Mouse (Mus musculus) MEL (cell line): ENCODE data around the gene Ddx27. TPM values are rescaled to one million over a fixed set of nuclear protein-coding genes. Genes with fewer than 3 reads are reported as not detected.

ENCODE experiments used
- DNase-seq: peaks from one replicate; pipeline ENCODE4 v3.0.0; 2011; ENCODE audit warnings: low read depth, low spot score
- H3K27ac ChIP-seq: 2 replicates; pipeline ENCODE4 v1.5.1; 2012; ENCODE audit warnings: low read depth, mild to moderate bottlenecking, control low read depth, low read length, moderate library complexity; ENCODE audit not compliant: control insufficient read depth
- H3K27me3 ChIP-seq, 2 experiments: fragments of 150-350 bp in 1 of 2; sonication (generic) in 1 of 2; 2 replicates each; pipeline ENCODE4 v1.6.1; 2012; ENCODE audit warnings: low read length in 2 of 2, mild to moderate bottlenecking in 2 of 2, improper control_type of control experiment in 1 of 2, moderate library complexity in 1 of 2; ENCODE audit not compliant: insufficient read depth in 2 of 2, control insufficient read depth in 1 of 2
- H3K36me3 ChIP-seq, 2 experiments: 2 replicates each; pipeline ENCODE4 v1.6.1; 2012 to 2014; ENCODE audit warnings: low read length in 2 of 2, improper control_type of control experiment in 1 of 2, inconsistent platforms in 1 of 2, mild to moderate bottlenecking in 1 of 2; ENCODE audit not compliant: insufficient read depth in 2 of 2, control insufficient read depth in 1 of 2
- H3K4me1 ChIP-seq, 2 experiments: fragments of 150-350 bp in 1 of 2; sonication (generic) in 1 of 2; 2 replicates each; pipeline ENCODE4 v1.6.1; 2012; ENCODE audit warnings: low read length in 2 of 2, improper control_type of control experiment in 1 of 2, mild to moderate bottlenecking in 1 of 2; ENCODE audit not compliant: insufficient read depth in 2 of 2, control insufficient read depth in 1 of 2
- H3K4me3 ChIP-seq, 2 experiments: fragments of 150-350 bp in 1 of 2; sonication (generic) in 1 of 2; 2 replicates each; pipeline ENCODE4 v1.5.1; 2012; ENCODE audit warnings: low read depth in 2 of 2, low read length in 2 of 2, mild to moderate bottlenecking in 2 of 2, moderate library complexity in 2 of 2, control low read depth in 1 of 2, improper control_type of control experiment in 1 of 2; ENCODE audit not compliant: control insufficient read depth in 1 of 2, insufficient read depth in 1 of 2
- H3K79me2 ChIP-seq: 2 replicates; pipeline ENCODE4 v1.6.1; 2012; ENCODE audit warnings: mild to moderate bottlenecking, low read length, moderate library complexity; ENCODE audit not compliant: control insufficient read depth, poor library complexity, insufficient read depth
- H3K9ac ChIP-seq: 2 replicates; pipeline ENCODE4 v1.6.1; 2012; ENCODE audit warnings: low read depth, mild to moderate bottlenecking, control low read depth, low read length, moderate library complexity; ENCODE audit not compliant: control insufficient read depth, poor library complexity, severe bottlenecking
- H3K9me3 ChIP-seq: fragments of 150-350 bp; sonication (generic); replicated peaks from 2 replicates; pipeline ENCODE4 v1.6.1; 2012; ENCODE audit warnings: mild to moderate bottlenecking, low read length, improper control_type of control experiment, moderate library complexity; ENCODE audit not compliant: insufficient read depth
- BHLHE40 ChIP-seq: IDR thresholded peaks from 2 replicates; pipeline ENCODE4 v1.6.1; 2012; ENCODE audit warnings: low read depth, mild to moderate bottlenecking, inconsistent platforms, low read length, improper control_type of control experiment, borderline replicate concordance
- CHD1 ChIP-seq: IDR thresholded peaks from 2 replicates; pipeline ENCODE4 v1.6.1; 2012; ENCODE audit warnings: low read depth, mild to moderate bottlenecking, inconsistent platforms, low read length, improper control_type of control experiment
- CHD2 ChIP-seq: IDR thresholded peaks from 2 replicates; pipeline ENCODE4 v1.6.1; 2011; ENCODE audit warnings: low read length, improper control_type of control experiment
- E2F4 ChIP-seq: IDR thresholded peaks from 2 replicates; pipeline ENCODE4 v1.6.1; 2011; ENCODE audit warnings: low read depth, low read length, improper control_type of control experiment, borderline replicate concordance
- ELF1 ChIP-seq: IDR thresholded peaks from 2 replicates; pipeline ENCODE4 v1.6.1; 2014; ENCODE audit warnings: low read depth, mild to moderate bottlenecking, inconsistent platforms, low read length, improper control_type of control experiment, moderate library complexity
- EP300 ChIP-seq, 2 experiments: IDR thresholded peaks; 2 replicates each; pipeline ENCODE4 v1.6.1; 2011; ENCODE audit warnings: improper control_type of control experiment in 2 of 2, low read length in 2 of 2, low read depth in 1 of 2, mild to moderate bottlenecking in 1 of 2
- ETS1 ChIP-seq: IDR thresholded peaks from 2 replicates; pipeline ENCODE4 v1.6.1; 2012; ENCODE audit warnings: low read depth, mild to moderate bottlenecking, inconsistent platforms, low read length, improper control_type of control experiment, moderate library complexity
- GABPA ChIP-seq: IDR thresholded peaks from 2 replicates; pipeline ENCODE4 v1.6.1; 2012; ENCODE audit warnings: low read depth, mild to moderate bottlenecking, inconsistent platforms, low read length, improper control_type of control experiment, moderate library complexity
- GATA1 ChIP-seq: IDR thresholded peaks from 2 replicates; pipeline ENCODE4 v1.6.1; 2011; ENCODE audit warnings: low read depth, low read length, improper control_type of control experiment
- HCFC1 ChIP-seq: IDR thresholded peaks from 2 replicates; pipeline ENCODE4 v1.6.1; 2012; ENCODE audit warnings: low read depth, mild to moderate bottlenecking, inconsistent platforms, low read length, improper control_type of control experiment, moderate library complexity
- KAT2A ChIP-seq: conservative IDR thresholded peaks from 2 replicates; pipeline ENCODE4 v1.6.1; 2012; ENCODE audit warnings: low read depth, low read length, improper control_type of control experiment, inconsistent platforms
- MAFK ChIP-seq: IDR thresholded peaks from 2 replicates; pipeline ENCODE4 v1.6.1; 2011; ENCODE audit warnings: low read depth, mild to moderate bottlenecking, low read length, improper control_type of control experiment, borderline replicate concordance
- MAX ChIP-seq: IDR thresholded peaks from 2 replicates; pipeline ENCODE4 v1.6.1; 2011; ENCODE audit warnings: low read length, improper control_type of control experiment
- MAZ ChIP-seq: IDR thresholded peaks from 2 replicates; pipeline ENCODE4 v1.6.1; 2012; ENCODE audit warnings: low read depth, mild to moderate bottlenecking, inconsistent platforms, low read length, improper control_type of control experiment
- MEF2A ChIP-seq: IDR thresholded peaks from 2 replicates; pipeline ENCODE4 v1.6.1; 2014; ENCODE audit warnings: low read depth, mild to moderate bottlenecking, inconsistent platforms, low read length, improper control_type of control experiment; ENCODE audit not compliant: poor library complexity, insufficient replicate concordance, severe bottlenecking; ENCODE audit errors: extremely low read depth
- MXI1 ChIP-seq: IDR thresholded peaks from 2 replicates; pipeline ENCODE4 v1.6.1; 2011; ENCODE audit warnings: mild to moderate bottlenecking, low read depth, low read length, improper control_type of control experiment
- MYC ChIP-seq: IDR thresholded peaks from 2 replicates; pipeline ENCODE4 v1.6.1; 2011; ENCODE audit warnings: low read depth, mild to moderate bottlenecking, low read length, improper control_type of control experiment, moderate library complexity
- NELFE ChIP-seq: IDR thresholded peaks from 2 replicates; pipeline ENCODE4 v1.6.1; 2011; ENCODE audit warnings: low read depth, low read length, improper control_type of control experiment
- POLR2A ChIP-seq, 2 experiments: IDR thresholded peaks; 2 replicates each; pipeline ENCODE4 v1.6.1; 2011 to 2012; ENCODE audit warnings: low read length in 2 of 2, mild to moderate bottlenecking in 2 of 2, control low read depth in 1 of 2, improper control_type of control experiment in 1 of 2, low read depth in 1 of 2, moderate library complexity in 1 of 2; ENCODE audit not compliant: control insufficient read depth in 1 of 2, insufficient read depth in 1 of 2, poor library complexity in 1 of 2
- POLR2AphosphoS2 ChIP-seq: IDR thresholded peaks from 2 replicates; pipeline ENCODE4 v1.6.1; 2011; ENCODE audit warnings: low read length, improper control_type of control experiment
- RCOR1 ChIP-seq: IDR thresholded peaks from 2 replicates; pipeline ENCODE4 v1.6.1; 2012; ENCODE audit warnings: low read depth, mild to moderate bottlenecking, inconsistent platforms, low read length, improper control_type of control experiment
- SIN3A ChIP-seq: IDR thresholded peaks from 2 replicates; pipeline ENCODE4 v1.6.1; 2012; ENCODE audit warnings: low read length, improper control_type of control experiment, inconsistent platforms
- SMC3 ChIP-seq: IDR thresholded peaks from 2 replicates; pipeline ENCODE4 v1.6.1; 2011; ENCODE audit warnings: low read depth, low read length, improper control_type of control experiment
- TAL1 ChIP-seq: IDR thresholded peaks from 2 replicates; pipeline ENCODE4 v1.6.1; 2012; ENCODE audit warnings: mild to moderate bottlenecking, inconsistent platforms, low read length, moderate library complexity, mixed read lengths
- TBP ChIP-seq: IDR thresholded peaks from 2 replicates; pipeline ENCODE4 v1.8.0; 2011; ENCODE audit warnings: low read depth, low read length, improper control_type of control experiment
- TCF12 ChIP-seq: IDR thresholded peaks from 2 replicates; pipeline ENCODE4 v1.6.1; 2014; ENCODE audit warnings: low read depth, mild to moderate bottlenecking, inconsistent platforms, low read length, improper control_type of control experiment, moderate library complexity
- UBTF ChIP-seq: IDR thresholded peaks from 2 replicates; pipeline ENCODE4 v1.6.1; 2012; ENCODE audit warnings: low read depth, mild to moderate bottlenecking, inconsistent platforms, low read length, improper control_type of control experiment, moderate library complexity, borderline replicate concordance; ENCODE audit not compliant: insufficient read depth
- USF1 ChIP-seq: IDR thresholded peaks from 2 replicates; pipeline ENCODE4 v1.6.1; 2014; ENCODE audit warnings: low read depth, mild to moderate bottlenecking, inconsistent platforms, low read length, improper control_type of control experiment, moderate library complexity
- ZC3H11A ChIP-seq: IDR thresholded peaks from 2 replicates; pipeline ENCODE4 v1.6.1; 2012; ENCODE audit warnings: low read depth, mild to moderate bottlenecking, inconsistent platforms, low read length, improper control_type of control experiment
- ZMIZ1 ChIP-seq: IDR thresholded peaks from 2 replicates; pipeline ENCODE4 v1.6.1; 2012; ENCODE audit warnings: low read depth, mild to moderate bottlenecking, inconsistent platforms, low read length, improper control_type of control experiment, moderate library complexity
- ZNF384 ChIP-seq: IDR thresholded peaks from 2 replicates; pipeline ENCODE4 v1.6.1; 2012; ENCODE audit warnings: low read depth, mild to moderate bottlenecking, inconsistent platforms, low read length, improper control_type of control experiment
- polyA plus RNA-seq, 2 experiments: library from polyadenylated mRNA; stranded (reverse) in 1 of 2; unstranded in 1 of 2; fragments of >175 nt in 1 of 2; fragments of >200 nt in 1 of 2; gene quantifications; 2 replicates each; pipeline versions ENCODE4 v1.2.1 to v1.2.4; 2012; ENCODE audit warnings: low replicate concordance in 2 of 2, low read depth in 1 of 2; ENCODE audit not compliant: insufficient read length in 2 of 2, insufficient read depth in 1 of 2, missing spikeins in 1 of 2
- total RNA-seq: library from RNA; depleted of rRNA; stranded (reverse); fragments of 300-350 nt; gene quantifications from 2 replicates; pipeline ENCODE4 v1.2.3, GENCODE M21; 2012

The Ddx27 gene
- total and polyA plus RNA-seq, 3 experiments: 61.7 to 181 (median 143) TPM

DNA sequence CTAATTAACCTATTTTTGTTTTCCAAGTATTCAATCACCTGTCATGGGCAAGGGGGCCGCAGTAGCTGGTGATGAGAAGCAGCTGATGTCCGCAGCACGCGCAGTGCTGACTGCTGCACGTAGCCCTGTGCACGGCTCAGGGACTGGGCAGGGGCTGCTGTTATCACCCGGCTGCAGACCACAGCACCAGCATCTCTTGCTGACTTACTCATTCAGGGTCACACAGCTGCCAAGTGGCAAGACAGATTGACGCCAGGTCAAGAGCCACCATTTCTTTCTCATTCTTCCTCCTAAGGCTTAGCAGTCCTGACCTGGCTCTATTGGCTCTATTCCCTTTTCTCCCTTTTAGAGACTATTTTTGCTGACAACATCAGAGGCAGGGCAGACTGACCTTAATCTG, 24.4 kb downstream of the Ddx27 start:
- Histone ChIP-seq H3K4me1 (peaks cover 8 to 17% of the 10 kb centered on the region in 2 experiments), H3K27ac (no peak overlapping the region), H3K27me3 (no peaks in the 10 kb centered on the region), H3K4me3 (no peak overlapping the region), H3K79me2 (no peaks in the 10 kb centered on the region), H3K9ac (no peak overlapping the region), H3K36me3 (peaks cover 8 to 17% of the 10 kb centered on the region in 2 experiments), H3K9me3 (no peaks in the 10 kb centered on the region)
- TF ChIP-seq TAL1: peak; percentile 19; the same call in 1 of the 2 replicates
- no peak for TF ChIP-seq CHD1
- no peak for DNase-seq

DNA sequence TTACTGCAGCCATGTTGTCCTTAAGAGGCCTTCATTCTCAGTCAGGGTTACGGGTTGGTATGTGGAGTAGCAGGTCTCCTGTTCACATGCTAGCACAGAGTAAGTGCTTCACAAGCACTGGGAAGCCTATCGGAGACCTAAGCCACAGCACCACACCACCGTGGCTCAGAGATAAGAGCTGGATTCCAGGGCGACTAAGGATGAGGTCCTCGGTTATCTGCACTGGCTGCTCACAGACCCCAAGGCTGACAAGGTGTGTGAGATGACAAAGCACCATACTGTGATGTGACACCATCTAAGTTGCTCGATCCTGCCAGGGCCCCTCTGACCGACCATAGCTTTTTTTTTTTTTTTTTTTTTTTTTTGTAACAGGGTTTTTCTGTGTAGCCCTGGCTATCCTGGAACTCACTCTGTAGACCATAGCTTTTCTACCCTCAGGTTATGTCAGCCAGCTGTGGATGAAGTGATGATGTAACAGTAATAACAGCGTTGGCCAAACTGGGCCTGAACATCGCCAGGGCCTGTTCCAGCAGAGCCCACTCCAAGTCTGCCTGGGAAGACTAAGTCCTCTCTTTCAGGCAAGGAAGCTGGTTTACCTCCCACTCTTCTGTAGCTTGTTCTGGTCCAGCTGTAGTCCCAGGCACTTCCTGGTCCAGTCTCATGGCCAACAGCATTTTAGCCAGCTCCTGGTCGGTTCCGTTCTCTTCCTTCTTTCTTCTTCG, 28.6 kb downstream of the Ddx27 start:
- peaks cover 8 to 19% of the 10 kb centered on the region in 2 experiments for H3K4me1 ChIP-seq
- peak overlapping the region; percentile 90 for H3K27ac ChIP-seq
- peak; percentile 97 for DNase-seq
- H3K9me3 ChIP-seq: no peaks in the 10 kb centered on the region
- TF ChIP-seq MXI1: peak; percentile 55; the same call in 1 of the 2 replicates
- peak; percentile 99 for TF ChIP-seq GATA1
- no peak for TF ChIP-seq ZC3H11A
- TF ChIP-seq ZMIZ1: no peak
- TF ChIP-seq ZNF384: peak; percentile 98
- peak; percentile 89 to 96 for TF ChIP-seq EP300 (IDR thresholded peaks at IDR 0.05; ENCODE audit: low read depth in 1 of 2, low read length in 2 of 2)
- peak; percentile 21; the same call in 1 of the 2 replicates for TF ChIP-seq BHLHE40
- TF ChIP-seq UBTF: 0 out of 2 replicates have a peak, but pooled peaks have one; percentile 39
- peak; percentile 99 for TF ChIP-seq TAL1
- peak in 1 of 2 experiments; percentile 45; a peak in 1 of 4 replicates for TF ChIP-seq POLR2A (IDR thresholded peaks at IDR 0.05; ENCODE audit: control insufficient read depth in 1 of 2, insufficient read depth in 1 of 2, low read depth in 1 of 2, low read length in 2 of 2, poor library complexity in 1 of 2)
- no peak for TF ChIP-seq MAZ
- TF ChIP-seq CHD2: no peak
- TF ChIP-seq RCOR1: peak; percentile 70
- peak; percentile 83 for TF ChIP-seq ETS1
- no peak for TF ChIP-seq GABPA
- TF ChIP-seq USF1: no peak
- no peak for TF ChIP-seq ELF1
- TF ChIP-seq POLR2AphosphoS2: peak; percentile 42; the same call in 1 of the 2 replicates
- peak; percentile 77 for TF ChIP-seq MYC
- no peak for TF ChIP-seq E2F4
- no peak for TF ChIP-seq SMC3
- peak; percentile 57; the same call in 1 of the 2 replicates for TF ChIP-seq HCFC1
- 0 out of 2 replicates have a peak, but pooled peaks have one; percentile 17 for TF ChIP-seq MAX
- peak; percentile 70 for TF ChIP-seq SIN3A
- TF ChIP-seq NELFE: no peak
- TF ChIP-seq MEF2A: no peak
- TF ChIP-seq TBP: peak; percentile 71
- TF ChIP-seq TCF12: peak; percentile 98
- TF ChIP-seq MAFK: no peak
- no peak for TF ChIP-seq KAT2A
- TF ChIP-seq, all 39 proteins: peak for 17
- Histone ChIP-seq H3K79me2 (no peaks in the 10 kb centered on the region), H3K9ac (peak overlapping the region; percentile 41), H3K4me3 (no peak overlapping the region), H3K27me3 (no peaks in the 10 kb centered on the region), H3K36me3 (peaks cover 15 to 19% of the 10 kb centered on the region in 2 experiments)
